Mouse (Mus musculus): Measurements from ENCODE around the gene Zfp276. TPM values are rescaled to one million over a fixed set of nuclear protein-coding genes. Genes with fewer than 3 reads are reported as not detected.

Gene Zfp276
- polyA plus RNA-seq, 1 experiment, result 33.8 TPM

- Histone ChIP-seq H3K36me3 (ENCODE audit: control insufficient read depth, insufficient read depth, low read length) (no peaks in the 10 kb centered on the region), H3K4me3 (ENCODE audit: low read depth, low read length) (peak overlapping the region; percentile 67), H3K27ac (ENCODE audit: insufficient read depth, low read depth, low read length) (no peak overlapping the region), H3K4me1 (ENCODE audit: control insufficient read depth, insufficient read depth, insufficient read length, low read length) (no peaks in the 10 kb centered on the region), H3K27me3 (ENCODE audit: control insufficient read depth, insufficient read depth, low read length) (no peaks in the 10 kb centered on the region)
- no peak for TF ChIP-seq CTCF (IDR thresholded peaks at IDR 0.05; ENCODE audit: extremely low read depth, insufficient read length, insufficient replicate concordance, low read depth, low read length)
- 2% methylated on average over 21 of the region's 21 CpGs for WGBS
Measured at GRCm38 (mm10) chr8:123317781-123318466, 63.9 kb downstream of the Zfp276 start.

GRCm38 (mm10) chr8:123318467-123318911, 64.5 kb downstream of the Zfp276 start, which contains the start of gene Fanca:
Gene Fanca, minus strand, starts transcription at chr8:123318576.
- Histone ChIP-seq H3K36me3 (ENCODE audit: control insufficient read depth, insufficient read depth, low read length) (no peaks in the 10 kb centered on the region), H3K27ac (ENCODE audit: insufficient read depth, low read depth, low read length) (peak within 1 kb of the TSS; percentile 5; the same call in 1 of the 2 replicates), H3K27me3 (ENCODE audit: control insufficient read depth, insufficient read depth, low read length) (no peaks in the 10 kb centered on the region), H3K4me3 (ENCODE audit: low read depth, low read length) (peak within 1 kb of the TSS; percentile 67), H3K4me1 (ENCODE audit: control insufficient read depth, insufficient read depth, insufficient read length, low read length) (no peaks in the 10 kb centered on the region)
- TF ChIP-seq POLR2A (IDR thresholded peaks at IDR 0.05; ENCODE audit: low read depth, low read length) (peak; percentile 74; the same call in 1 of the 2 replicates), CTCF (IDR thresholded peaks at IDR 0.05; ENCODE audit: extremely low read depth, insufficient read length, insufficient replicate concordance, low read depth, low read length) (peak; percentile 48; the same call in 1 of the 2 replicates)
- under 1% methylated on average over 24 of the region's 24 CpGs for WGBS

Other genes with a start within 250 kb of the Zfp276 start
- gene Ankrd11, start 211.9 kb upstream of the Zfp276 start, polyA plus RNA-seq (2012; rRNA removed), result 23.9 and 79.9 TPM in 2 replicates
- gene Spg7, start 191.3 kb upstream of the Zfp276 start, polyA plus RNA-seq (2012; rRNA removed), result 54.1 and 132 TPM in 2 replicates
- 2,280 and 2,994 TPM in 2 replicates for gene Rpl13, start 151.8 kb upstream of the Zfp276 start, polyA plus RNA-seq (2012; rRNA removed)
- gene Cpne7, start 136.8 kb upstream of the Zfp276 start, polyA plus RNA-seq (2012; rRNA removed), result 0.77 and 0.94 TPM in 2 replicates
- gene Sult5a1, start 95.9 kb upstream of the Zfp276 start, polyA plus RNA-seq (2012; rRNA removed), result 0.19 and 0.41 TPM in 2 replicates
- gene Dpep1, start 68.0 kb upstream of the Zfp276 start, polyA plus RNA-seq (2012; rRNA removed), result 152 and 830 TPM in 2 replicates
- 77.5 and 148 TPM in 2 replicates for gene Chmp1a, start 41.4 kb upstream of the Zfp276 start, polyA plus RNA-seq (2012; rRNA removed)
- gene Spata33, start 41.4 kb upstream of the Zfp276 start, polyA plus RNA-seq (2012; rRNA removed), result 0.10 and 0.13 TPM in 2 replicates
- 20.7 and 27.7 TPM in 2 replicates for gene Cdk10, start 29.4 kb upstream of the Zfp276 start, polyA plus RNA-seq (2012; rRNA removed)
- 11.8 and 19.0 TPM in 2 replicates for gene Spata2l, start 18.0 kb upstream of the Zfp276 start, polyA plus RNA-seq (2012; rRNA removed)
- gene Vps9d1, start 153 bp downstream of the Zfp276 start, polyA plus RNA-seq (2012; rRNA removed), result 48.3 and 106 TPM in 2 replicates
- gene Fanca, start 64.4 kb downstream of the Zfp276 start, polyA plus RNA-seq (2012; rRNA removed), result 10.9 and 14.1 TPM in 2 replicates
- 20.9 and 56.2 TPM in 2 replicates for gene Spire2, start 78.5 kb downstream of the Zfp276 start, polyA plus RNA-seq (2012; rRNA removed)
- 82.6 and 128 TPM in 2 replicates for gene Tcf25, start 119.6 kb downstream of the Zfp276 start, polyA plus RNA-seq (2012; rRNA removed)
- gene Mc1r, start 152.9 kb downstream of the Zfp276 start, polyA plus RNA-seq (2012; rRNA removed), result not detected in 2 replicates
- gene Tubb3, start 157.2 kb downstream of the Zfp276 start, polyA plus RNA-seq (2012; rRNA removed), result 5.5 and 9.5 TPM in 2 replicates
- 14.9 and 18.4 TPM in 2 replicates for gene Def8, start 169.3 kb downstream of the Zfp276 start, polyA plus RNA-seq (2012; rRNA removed)
- gene Afg3l1, start 223.7 kb downstream of the Zfp276 start, polyA plus RNA-seq (2012; rRNA removed), result 10.5 and 16.6 TPM in 2 replicates

Data from small intestine, adult 2 months (tissue).